Mouse (Mus musculus): ENCODE data around the gene Agpat3.

GRCm38 (mm10) chr10:78238297-78238696 lies 114.0 kb downstream of the Agpat3 start:
- no peak for TF ChIP-seq EP300 (IDR thresholded peaks at IDR 0.05; ENCODE audit: low read depth)
- TF ChIP-seq CTCF (IDR thresholded peaks at IDR 0.05; ENCODE audit: low read depth): no peak
